Mouse (Mus musculus) small intestine, adult 2 months (tissue): Measurements from ENCODE around the gene Shcbp1l.

Experiments used
- CTCF ChIP-seq: fragments of 200-500 bp; IDR thresholded peaks from 2 replicates; pipeline ENCODE4 v1.5.1; 2012; ENCODE audit warnings: low read depth, mild to moderate bottlenecking, control low read depth, inconsistent platforms, low read length, moderate library complexity, mixed read lengths; ENCODE audit not compliant: insufficient replicate concordance, insufficient read length; ENCODE audit errors: extremely low read depth
- POLR2A ChIP-seq: fragments of 200-500 bp; IDR thresholded peaks from 2 replicates; pipeline ENCODE4 v1.6.1; 2012; ENCODE audit warnings: low read depth, mild to moderate bottlenecking, control low read depth, inconsistent platforms, low read length, moderate library complexity

GRCm38 (mm10) chr1:153440752-153441151 is 15.8 kb downstream of the Shcbp1l start:
- TF ChIP-seq CTCF (no peak), POLR2A (no peak)
